Mouse (Mus musculus): ENCODE data around the gene Ddx42. TPM values are rescaled to one million over a fixed set of nuclear protein-coding genes. Genes with fewer than 3 reads are reported as not detected.

The Ddx42 gene
- polyA plus RNA-seq, 2 experiments, result 13.5 to 20.7 TPM

- DNase-seq (ENCODE audit: low read depth in 3 of 3, low spot score in 3 of 3), result no peak
Observed at GRCm38 (mm10) chr11:106200756-106201155, 16.0 kb upstream of the Ddx42 start.

GRCm38 (mm10) chr11:106201337-106202122, 15.2 kb upstream of the Ddx42 start:
- peaks cover 51% of the 10 kb centered on the region for H3K36me3 ChIP-seq (replicated peaks; ENCODE audit: control insufficient read depth, insufficient read depth, low read depth)
- no peaks in the 10 kb centered on the region for H3K9me3 ChIP-seq (ENCODE audit: control insufficient read depth, low read length)
- WGBS (ENCODE audit: insufficient replicate concordance), result 64% methylated on average over 19 of the region's 19 CpGs
- no peaks in the 10 kb centered on the region for H3K27me3 ChIP-seq (ENCODE audit: control insufficient read depth, insufficient read depth, low read length)
- H3K4me1 ChIP-seq (replicated peaks; ENCODE audit: control insufficient read depth in 2 of 2, insufficient read depth in 2 of 2, low read length in 1 of 2), result peaks cover 5 to 23% of the 10 kb centered on the region in 2 experiments
- no peak overlapping the region for H3K4me3 ChIP-seq (ENCODE audit: insufficient read depth in 1 of 2, low read depth in 2 of 2, low read length in 2 of 2)
- no peak overlapping the region for H3K27ac ChIP-seq
- peak in 1 of 3 experiments; percentile 17 for DNase-seq (ENCODE audit: low read depth in 3 of 3, low spot score in 3 of 3)
- peak; percentile 64; the same call in 1 of the 2 replicates for ATAC-seq (ENCODE audit: insufficient read depth)
- TF ChIP-seq CTCF (IDR thresholded peaks at IDR 0.05; ENCODE audit: low read depth), result no peak
- peak; percentile 68 for TF ChIP-seq EP300 (IDR thresholded peaks at IDR 0.05; ENCODE audit: low read depth)
- no peak overlapping the region for H3K9ac ChIP-seq (replicated peaks)
- no peak overlapping the region for H3K4me2 ChIP-seq (ENCODE audit: low read depth)

More at GRCm38 (mm10) chr11:106200756-106201155, 16.0 kb upstream of the Ddx42 start:
- Histone ChIP-seq H3K36me3 (replicated peaks; ENCODE audit: control insufficient read depth, insufficient read depth, low read depth) (peaks cover 50% of the 10 kb centered on the region), H3K4me1 (replicated peaks; ENCODE audit: control insufficient read depth in 2 of 2, insufficient read depth in 2 of 2, low read length in 1 of 2) (peaks cover 5 to 23% of the 10 kb centered on the region in 2 experiments), H3K27ac (no peak overlapping the region), H3K4me3 (ENCODE audit: insufficient read depth in 1 of 2, low read depth in 2 of 2, low read length in 2 of 2) (no peak overlapping the region), H3K27me3 (ENCODE audit: control insufficient read depth, insufficient read depth, low read length) (no peaks in the 10 kb centered on the region), H3K9ac (replicated peaks) (no peak overlapping the region), H3K9me3 (ENCODE audit: control insufficient read depth, low read length) (no peaks in the 10 kb centered on the region), H3K4me2 (ENCODE audit: low read depth) (no peak overlapping the region)
- no peak for ATAC-seq (ENCODE audit: insufficient read depth)
- TF ChIP-seq EP300 (IDR thresholded peaks at IDR 0.05; ENCODE audit: low read depth), result no peak
- no peak for TF ChIP-seq CTCF (IDR thresholded peaks at IDR 0.05; ENCODE audit: low read depth)
- WGBS (ENCODE audit: insufficient replicate concordance), result 45% methylated on average over 6 of the region's 6 CpGs

DNA sequence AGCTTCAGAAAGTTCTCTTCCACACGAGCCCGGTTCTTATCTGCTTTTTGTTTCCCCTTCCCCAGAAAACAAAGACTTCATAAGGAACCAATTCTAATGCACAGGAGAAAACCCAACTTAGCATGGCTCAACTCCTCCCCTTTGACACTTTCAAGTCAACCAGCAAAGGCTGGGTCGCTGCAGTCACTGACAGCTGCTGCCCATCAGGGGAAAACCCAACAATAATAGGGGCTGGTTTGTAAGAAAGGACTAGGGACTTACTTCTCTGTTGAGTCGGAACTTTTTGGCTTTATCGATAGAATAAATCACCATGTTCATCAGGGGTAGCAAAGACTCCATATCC, 14.6 kb upstream of the Ddx42 start, which contains the start of gene Strada:
Gene Strada, minus strand, starts transcription at position 46 of the 343 bp plus-strand sequence.
- ATAC-seq (ENCODE audit: insufficient read depth) (no peak), DNase-seq (ENCODE audit: low read depth in 3 of 3, low spot score in 3 of 3) (no peak)
- no peaks in the 10 kb centered on the region for H3K9me3 ChIP-seq (ENCODE audit: control insufficient read depth, low read length)
- peaks cover 5 to 23% of the 10 kb centered on the region in 2 experiments for H3K4me1 ChIP-seq (replicated peaks; ENCODE audit: control insufficient read depth in 2 of 2, insufficient read depth in 2 of 2, low read length in 1 of 2)
- 45% methylated on average over 5 of the region's 5 CpGs for WGBS (ENCODE audit: insufficient replicate concordance)
- H3K4me2 ChIP-seq (ENCODE audit: low read depth), result no peak within 1 kb of the TSS
- no peak for TF ChIP-seq EP300 (IDR thresholded peaks at IDR 0.05; ENCODE audit: low read depth)
- TF ChIP-seq CTCF (IDR thresholded peaks at IDR 0.05; ENCODE audit: low read depth), result no peak
- no peak within 1 kb of the TSS for H3K27ac ChIP-seq
- H3K36me3 ChIP-seq (replicated peaks; ENCODE audit: control insufficient read depth, insufficient read depth, low read depth), result peaks cover 49% of the 10 kb centered on the region
- no peak within 1 kb of the TSS for H3K9ac ChIP-seq (replicated peaks)
- H3K4me3 ChIP-seq (ENCODE audit: insufficient read depth in 1 of 2, low read depth in 2 of 2, low read length in 2 of 2), result no peak within 1 kb of the TSS
- H3K27me3 ChIP-seq (ENCODE audit: control insufficient read depth, insufficient read depth, low read length), result no peaks in the 10 kb centered on the region

DNA sequence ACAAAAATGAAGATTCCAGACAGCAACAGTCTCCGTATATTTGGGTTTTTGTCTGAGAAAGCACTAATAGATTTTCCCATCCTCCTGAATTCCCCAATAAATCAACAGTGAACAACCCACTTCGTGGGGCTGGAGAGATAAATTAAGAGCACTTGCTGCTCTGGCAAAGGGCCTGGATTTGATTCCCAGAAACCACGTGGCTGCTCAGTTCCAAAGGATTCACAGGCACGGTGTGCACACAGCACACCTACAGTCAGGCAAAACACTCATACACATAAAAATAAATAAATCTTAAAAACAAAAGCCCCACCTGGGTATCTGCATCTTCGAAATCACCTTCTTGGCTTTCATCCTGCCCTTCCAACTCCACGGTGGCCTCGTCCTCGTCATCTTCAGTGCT, 4.0 kb upstream of the Ddx42 start:
- Histone ChIP-seq H3K27me3 (ENCODE audit: control insufficient read depth, insufficient read depth, low read length) (no peaks in the 10 kb centered on the region), H3K9me3 (ENCODE audit: control insufficient read depth, low read length) (no peaks in the 10 kb centered on the region), H3K27ac (no peak overlapping the region), H3K36me3 (replicated peaks; ENCODE audit: control insufficient read depth, insufficient read depth, low read depth) (peaks cover 35% of the 10 kb centered on the region), H3K4me2 (ENCODE audit: low read depth) (no peak overlapping the region), H3K9ac (replicated peaks) (no peak overlapping the region), H3K4me1 (replicated peaks; ENCODE audit: control insufficient read depth in 2 of 2, insufficient read depth in 2 of 2, low read length in 1 of 2) (peaks cover 11 to 13% of the 10 kb centered on the region in 2 experiments), H3K4me3 (ENCODE audit: insufficient read depth in 1 of 2, low read depth in 2 of 2, low read length in 2 of 2) (no peak overlapping the region)
- WGBS (ENCODE audit: insufficient replicate concordance), result 86% methylated on average over 8 of the region's 8 CpGs
- ATAC-seq (ENCODE audit: insufficient read depth) (no peak), DNase-seq (ENCODE audit: low read depth in 3 of 3, low spot score in 3 of 3) (no peak)
- no peak for TF ChIP-seq CTCF (IDR thresholded peaks at IDR 0.05; ENCODE audit: low read depth)

- ATAC-seq (ENCODE audit: insufficient read depth) (no peak), DNase-seq (ENCODE audit: low read depth in 3 of 3, low spot score in 3 of 3) (no peak)
- H3K9me3 ChIP-seq (ENCODE audit: control insufficient read depth, low read length), result no peaks in the 10 kb centered on the region
- no peaks in the 10 kb centered on the region for H3K27me3 ChIP-seq (ENCODE audit: control insufficient read depth, insufficient read depth, low read length)
- H3K9ac ChIP-seq (replicated peaks), result peak overlapping the region; percentile 95
- 77% methylated on average over 5 of the region's 5 CpGs for WGBS (ENCODE audit: insufficient replicate concordance)
- peak overlapping the region; percentile 90 to 96 for H3K4me3 ChIP-seq (ENCODE audit: insufficient read depth in 1 of 2, low read depth in 2 of 2, low read length in 2 of 2)
- TF ChIP-seq EP300 (IDR thresholded peaks at IDR 0.05; ENCODE audit: low read depth) (no peak), CTCF (IDR thresholded peaks at IDR 0.05; ENCODE audit: low read depth) (no peak)
- peaks cover 17 to 19% of the 10 kb centered on the region in 2 experiments for H3K4me1 ChIP-seq (replicated peaks; ENCODE audit: control insufficient read depth in 2 of 2, insufficient read depth in 2 of 2, low read length in 1 of 2)
- peak overlapping the region; percentile 90 for H3K4me2 ChIP-seq (ENCODE audit: low read depth)
- H3K36me3 ChIP-seq (replicated peaks; ENCODE audit: control insufficient read depth, insufficient read depth, low read depth), result peaks cover 18% of the 10 kb centered on the region
- H3K27ac ChIP-seq, result peak overlapping the region; percentile 98
Observed at GRCm38 (mm10) chr11:106214856-106215255, 1.9 kb upstream of the Ddx42 start.

Measured in liver, embryonic 14.5 days (tissue).